Mouse (Mus musculus) mesoderm, embryonic 11.5 days (tissue): Measurements from ENCODE around the gene Rps10.

Experiments used
- DNase-seq: peaks from one replicate; pipeline ENCODE4 v3.0.0-alpha.2; 2012; ENCODE audit warnings: low read depth, low spot score

Rps10 gene

GRCm38 (mm10) chr17:27636132-27637020 lies at the start of gene Rps10:
Gene Rps10, minus strand, starts transcription at chr17:27636669.
- no peak for DNase-seq

GRCm38 (mm10) chr17:27685550-27685913 lies 49.1 kb upstream of the Rps10 start:
- no peak for DNase-seq

GRCm38 (mm10) chr17:27684886-27685549 lies 48.5 kb upstream of the Rps10 start:
- peak; percentile 91 for DNase-seq

GRCm38 (mm10) chr17:27678924-27679813 lies 42.7 kb upstream of the Rps10 start:
- DNase-seq: peak; percentile 52

GRCm38 (mm10) chr17:27677756-27678155 lies 41.3 kb upstream of the Rps10 start:
- no peak for DNase-seq

GRCm38 (mm10) chr17:27676270-27676669 lies 39.8 kb upstream of the Rps10 start:
- DNase-seq: no peak

- no peak for DNase-seq
These were observed 39.0 kb upstream of the Rps10 start for GRCm38 (mm10) chr17:27675453-27675852.

- DNase-seq: no peak
These were observed 37.5 kb upstream of the Rps10 start for GRCm38 (mm10) chr17:27673945-27674344.

- DNase-seq: no peak
These were observed 35.3 kb upstream of the Rps10 start for GRCm38 (mm10) chr17:27671720-27672119.

GRCm38 (mm10) chr17:27658767-27659166 lies 22.3 kb upstream of the Rps10 start:
- DNase-seq: no peak

GRCm38 (mm10) chr17:27657123-27657522 lies 20.7 kb upstream of the Rps10 start:
- DNase-seq: no peak

- no peak for DNase-seq
These were observed 19.9 kb upstream of the Rps10 start for GRCm38 (mm10) chr17:27656414-27656813.

GRCm38 (mm10) chr17:27656011-27656399 lies 19.5 kb upstream of the Rps10 start:
- DNase-seq: peak; percentile 61

GRCm38 (mm10) chr17:27655089-27656010 lies 18.9 kb upstream of the Rps10 start, which contains the start of gene Pacsin1:
Gene Pacsin1, plus strand, starts transcription at chr17:27655509.
- DNase-seq: peak; percentile 62

- DNase-seq: no peak
These were observed 16.9 kb upstream of the Rps10 start for GRCm38 (mm10) chr17:27653253-27653959.

GRCm38 (mm10) chr17:27652046-27652790 lies 15.7 kb upstream of the Rps10 start:
- no peak for DNase-seq

GRCm38 (mm10) chr17:27650586-27650985 lies 14.1 kb upstream of the Rps10 start:
- no peak for DNase-seq

GRCm38 (mm10) chr17:27650160-27650559 lies 13.7 kb upstream of the Rps10 start:
- DNase-seq: peak; percentile 85

GRCm38 (mm10) chr17:27645807-27646206 lies 9.3 kb upstream of the Rps10 start:
- DNase-seq: no peak
